Mouse (Mus musculus) hindbrain, embryonic 16.5 days (tissue): ENCODE measurements at regions not wholly inside any gene's neighbourhood (a gene's known extent, or its start where the extent isn't known, plus 50 kb on each side); places are given as distances from the start of the nearest gene placed in this dataset.

ENCODE experiments used
- ATAC-seq: fragments of 200-750 bp; cut with Nextera tagmentation; 2 replicates; pipeline ENCODE4 v1.8.0; 2017; ENCODE audit warnings: moderate TSS enrichment, moderate library complexity
- H3K27ac ChIP-seq: fragments of 300-500 bp; sonication (generic); 2 replicates; pipeline ENCODE4 v1.5.1; 2014; ENCODE audit warnings: low read depth, mild to moderate bottlenecking, control low read depth, low read length, moderate library complexity
- H3K27me3 ChIP-seq: fragments of 300-500 bp; sonication (generic); replicated peaks from 2 replicates; pipeline ENCODE4 v1.6.1; 2014; ENCODE audit warnings: low read length; ENCODE audit not compliant: control insufficient read depth, insufficient read depth
- H3K36me3 ChIP-seq: fragments of 300-500 bp; sonication (generic); 2 replicates; pipeline ENCODE4 v1.6.1; 2014; ENCODE audit warnings: mild to moderate bottlenecking, low read length, moderate library complexity, mixed read lengths; ENCODE audit not compliant: control insufficient read depth, insufficient read depth
- H3K4me1 ChIP-seq: fragments of 300-500 bp; sonication (generic); 2 replicates; pipeline ENCODE4 v1.6.1; 2014; ENCODE audit warnings: low read depth, low read length; ENCODE audit not compliant: control insufficient read depth, insufficient read depth
- H3K4me2 ChIP-seq: fragments of 300-500 bp; sonication (generic); 2 replicates; pipeline ENCODE4 v1.6.1; 2014; ENCODE audit warnings: mild to moderate bottlenecking, low read length, control low read depth, moderate library complexity
- H3K4me3 ChIP-seq: fragments of 300-500 bp; sonication (generic); 2 replicates; pipeline ENCODE4 v1.5.1; 2014; ENCODE audit warnings: mild to moderate bottlenecking, low read length, control low read depth, moderate library complexity
- H3K9ac ChIP-seq: fragments of 300-500 bp; sonication (generic); 2 replicates; pipeline ENCODE4 v1.6.1; 2014; ENCODE audit warnings: low read depth, mild to moderate bottlenecking, control low read depth, low read length, moderate library complexity
- H3K9me3 ChIP-seq: fragments of 300-500 bp; sonication (generic); 2 replicates; pipeline ENCODE4 v1.6.1; 2014; ENCODE audit warnings: mild to moderate bottlenecking, low read length, moderate library complexity; ENCODE audit not compliant: control insufficient read depth
- WGBS: fragments of 180-500 bp; shearing (Covaris S2); extraction: QIAGEN DNeasy Blood & Tissue Kit; methylation state at CpG from one replicate; pipeline ENCODE4 v1.1.7; 2014; 5-methylcytosine and 5-hydroxymethylcytosine counted together

GRCm38 (mm10) chr12:85544801-85545200, 54.0 kb upstream of the Jdp2 start:
- H3K9me3 ChIP-seq = no peaks in the 10 kb centered on the region
- H3K4me3 ChIP-seq = no peak overlapping the region
- H3K4me1 ChIP-seq = no peaks in the 10 kb centered on the region; the same call in 1 of the 2 replicates
- 44% methylated on average over 4 of the region's 4 CpGs for WGBS
- no peaks in the 10 kb centered on the region for H3K27me3 ChIP-seq
- no peak overlapping the region for H3K9ac ChIP-seq
- H3K36me3 ChIP-seq = no peaks in the 10 kb centered on the region
- H3K4me2 ChIP-seq = no peak overlapping the region
- no peak overlapping the region for H3K27ac ChIP-seq
- ATAC-seq = no peak

DNA sequence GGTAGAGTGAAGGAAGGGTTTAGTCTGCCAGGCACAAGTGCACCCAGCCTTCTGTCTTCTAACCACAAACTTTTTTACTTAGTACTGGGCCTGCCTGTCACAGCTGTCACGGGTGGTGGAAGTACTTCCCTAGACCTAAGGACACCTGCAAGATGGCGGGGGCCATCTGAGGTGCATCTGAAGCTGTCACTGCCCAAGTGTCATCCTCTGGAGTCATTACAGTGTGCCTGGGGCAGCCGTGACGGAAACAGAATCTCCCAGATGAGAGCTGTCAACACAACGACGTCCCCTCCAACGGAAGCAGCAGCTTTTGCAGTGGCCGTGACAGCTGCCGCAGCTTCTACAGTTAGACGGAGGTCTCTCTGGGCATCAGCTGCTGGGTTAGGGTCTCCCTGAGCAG, 53.1 kb upstream of the Jdp2 start:
- Histone ChIP-seq H3K36me3 (no peaks in the 10 kb centered on the region), H3K27me3 (no peaks in the 10 kb centered on the region), H3K9ac (no peak overlapping the region), H3K4me2 (no peak overlapping the region), H3K4me1 (no peaks in the 10 kb centered on the region; the same call in 1 of the 2 replicates), H3K27ac (no peak overlapping the region), H3K4me3 (no peak overlapping the region), H3K9me3 (no peaks in the 10 kb centered on the region)
- 56% methylated on average over 10 of the region's 10 CpGs for WGBS
- no peak for ATAC-seq

GRCm38 (mm10) chr12:85548076-85548475, 50.8 kb upstream of the Jdp2 start:
- Histone ChIP-seq H3K4me3 (no peak overlapping the region), H3K27ac (no peak overlapping the region), H3K36me3 (no peaks in the 10 kb centered on the region), H3K4me2 (no peak overlapping the region), H3K4me1 (no peaks in the 10 kb centered on the region), H3K9me3 (no peaks in the 10 kb centered on the region; the same call in 1 of the 2 replicates), H3K27me3 (no peaks in the 10 kb centered on the region), H3K9ac (no peak overlapping the region)
- ATAC-seq = no peak
- 72% methylated on average over 8 of the region's 8 CpGs for WGBS
